Mouse (Mus musculus) kidney, postnatal 0 days (tissue): ENCODE results near the gene Chrd. TPM values are rescaled to one million over a fixed set of nuclear protein-coding genes. Genes with fewer than 3 reads are reported as not detected.

ENCODE experiments used
- ATAC-seq: fragments of 200-750 bp; cut with Nextera tagmentation; replicated peaks from 2 replicates; pipeline ENCODE4 v1.8.0; 2017; ENCODE audit warnings: low read depth, moderate number of reproducible peaks, moderate TSS enrichment, moderate library complexity; ENCODE audit not compliant: low FRiP score
- DNase-seq: peaks from one replicate; pipeline ENCODE4 v3.0.0-alpha.2; 2016; ENCODE audit warnings: low spot score
- H3K27ac ChIP-seq: fragments of 300-500 bp; sonication (generic); 2 replicates; pipeline ENCODE4 v1.5.1; 2014; ENCODE audit warnings: mild to moderate bottlenecking
- H3K27me3 ChIP-seq: fragments of 300-500 bp; sonication (generic); 2 replicates; pipeline ENCODE4 v1.6.1; 2014; ENCODE audit warnings: low read length, mixed read lengths; ENCODE audit not compliant: insufficient read depth
- H3K36me3 ChIP-seq: fragments of 300-500 bp; sonication (generic); 2 replicates; pipeline ENCODE4 v1.6.1; 2014; ENCODE audit warnings: low read length, mixed read lengths; ENCODE audit not compliant: insufficient read depth
- H3K4me1 ChIP-seq: fragments of 300-500 bp; sonication (generic); replicated peaks from 2 replicates; pipeline ENCODE4 v1.6.1; 2014; ENCODE audit warnings: antibody characterized with exemption, low read length, mixed read lengths; ENCODE audit not compliant: insufficient read depth
- H3K4me2 ChIP-seq: fragments of 300-500 bp; sonication (generic); 2 replicates; pipeline ENCODE4 v1.6.1; 2014; ENCODE audit warnings: mild to moderate bottlenecking, low read length, moderate library complexity, mixed read lengths
- H3K4me3 ChIP-seq: fragments of 300-500 bp; sonication (generic); replicated peaks from 2 replicates; pipeline ENCODE4 v1.5.1; 2014; ENCODE audit warnings: low read depth, low read length
- H3K9ac ChIP-seq: fragments of 300-500 bp; sonication (generic); 2 replicates; pipeline ENCODE4 v1.6.1; 2014; ENCODE audit warnings: low read depth, low read length
- H3K9me3 ChIP-seq: fragments of 300-500 bp; sonication (generic); replicated peaks from 2 replicates; pipeline ENCODE4 v1.6.1; 2016; ENCODE audit warnings: low read length, inconsistent platforms, mixed read lengths
- CTCF ChIP-seq: IDR thresholded peaks from 2 replicates; pipeline ENCODE4 v1.5.1; 2016; ENCODE audit warnings: antibody characterized with exemption, low read depth, mild to moderate bottlenecking, moderate library complexity
- WGBS: fragments of 180-500 bp; shearing (Covaris S2); extraction: QIAGEN DNeasy Blood & Tissue Kit; methylation state at CpG from one replicate; pipeline ENCODE4 v1.1.7; 2014; 5-methylcytosine and 5-hydroxymethylcytosine counted together
- polyA plus RNA-seq: library from polyadenylated mRNA; unstranded; fragments of >200 nt; fragmentation: Nextera tagmentation; extraction: Ambion mirVana; gene quantifications from 2 replicates; pipeline ENCODE4 v1.2.1, GENCODE M21; 2015

The Chrd gene
- polyA plus RNA-seq, 1 experiment from 2014 or later = 2.9 TPM

DNA sequence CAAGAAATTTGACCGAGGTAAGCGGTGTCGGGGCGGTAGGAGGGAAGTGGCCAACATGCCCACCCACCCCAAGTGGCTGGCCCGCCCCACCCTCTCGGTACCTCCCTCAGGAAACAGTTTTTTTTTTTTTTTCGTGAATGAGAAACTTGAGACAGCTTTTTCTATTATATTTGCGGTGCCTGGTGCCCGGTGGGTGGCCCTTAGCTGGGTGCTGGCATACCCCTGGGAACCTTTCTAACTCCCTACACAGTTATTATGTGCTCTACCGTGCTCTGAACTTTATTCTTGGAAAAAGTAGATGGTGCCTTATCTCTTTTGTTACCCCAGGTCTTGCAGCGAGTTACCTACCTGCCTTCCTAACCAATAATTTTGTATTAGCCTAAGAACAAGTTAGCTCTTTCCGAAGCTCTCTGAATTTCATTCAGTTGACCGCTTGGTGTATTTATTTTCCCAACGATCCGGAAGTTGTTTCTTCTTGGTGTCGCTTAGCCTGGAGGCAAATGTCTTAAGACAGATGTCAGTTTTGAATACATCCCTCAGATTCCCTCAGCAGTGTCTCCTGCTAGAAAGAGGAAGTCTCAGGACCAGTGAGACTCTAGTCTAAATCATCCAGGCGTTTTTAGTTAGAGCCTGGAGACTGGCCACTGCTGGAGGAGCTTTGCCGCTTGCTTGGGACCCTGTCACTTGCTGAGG is 14.8 kb upstream of the Chrd start:
- peak overlapping the region; percentile 97 for H3K27ac ChIP-seq
- peak overlapping the region; percentile 55 for H3K4me3 ChIP-seq
- H3K9ac ChIP-seq = peak overlapping the region; percentile 71
- WGBS = 2% methylated on average over 18 of the region's 18 CpGs
- DNase-seq = no peak
- peak overlapping the region; percentile 92 for H3K4me2 ChIP-seq
- ATAC-seq = peak; percentile 10
- H3K27me3 ChIP-seq = no peaks in the 10 kb centered on the region
- H3K36me3 ChIP-seq = peaks cover 16% of the 10 kb centered on the region
- TF ChIP-seq CTCF = no peak
- H3K9me3 ChIP-seq = no peaks in the 10 kb centered on the region
- H3K4me1 ChIP-seq = peaks cover 15% of the 10 kb centered on the region

DNA sequence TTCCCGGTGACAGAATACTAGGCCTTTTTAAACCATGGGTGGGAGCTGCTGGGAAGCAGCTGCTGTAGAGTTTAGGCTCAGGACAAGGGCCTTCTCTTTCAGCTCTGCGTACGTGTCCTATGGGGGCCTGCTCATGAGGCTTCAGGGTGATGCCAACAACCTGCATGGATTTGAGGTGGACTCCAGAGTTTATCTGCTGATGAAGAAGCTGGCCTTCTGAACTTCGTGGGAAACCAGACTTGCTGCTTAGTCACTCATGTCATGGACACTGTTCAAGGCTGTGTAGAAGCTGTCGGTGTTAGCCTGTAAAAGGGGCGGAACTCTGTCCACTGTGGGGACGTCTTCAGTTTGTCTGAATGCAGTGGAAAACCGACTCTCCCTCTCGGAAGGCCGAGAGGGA is 11.1 kb upstream of the Chrd start:
- no peak for TF ChIP-seq CTCF
- peaks cover 6% of the 10 kb centered on the region; the same call in 1 of the 2 replicates for H3K4me1 ChIP-seq
- WGBS = 83% methylated on average over 10 of the region's 10 CpGs

DNA sequence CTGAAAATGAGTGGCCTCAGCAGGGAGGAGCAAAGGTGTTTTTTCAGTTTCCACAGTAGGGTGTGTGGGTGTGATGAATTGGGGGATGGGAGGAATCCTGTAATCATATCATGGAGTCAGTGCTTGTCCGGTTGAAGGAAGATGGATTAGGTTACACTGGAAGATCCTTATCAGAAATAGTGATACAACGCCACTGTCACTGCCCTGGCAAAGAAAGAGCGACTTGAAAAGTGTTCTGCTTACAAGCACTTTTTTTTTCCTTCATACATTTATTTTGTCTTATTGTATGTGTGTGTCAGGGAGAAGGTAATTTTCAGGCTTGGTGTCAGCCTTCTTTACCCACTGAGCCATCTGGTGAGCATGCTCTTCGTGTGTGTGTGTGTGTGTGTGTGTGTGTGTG is 10.2 kb upstream of the Chrd start:
- H3K9ac ChIP-seq = no peak overlapping the region
- no peaks in the 10 kb centered on the region for H3K27me3 ChIP-seq
- TF ChIP-seq CTCF = no peak
- H3K9me3 ChIP-seq = no peaks in the 10 kb centered on the region
- H3K4me1 ChIP-seq = 0 out of 2 replicates have a peak, but pooled peaks cover 6% of the 10 kb centered on the region
- 55% methylated on average over 4 of the region's 4 CpGs for WGBS
- peaks cover 16% of the 10 kb centered on the region for H3K36me3 ChIP-seq
- H3K4me3 ChIP-seq = no peak overlapping the region
- ATAC-seq (no peak), DNase-seq (no peak)
- H3K27ac ChIP-seq = no peak overlapping the region
- no peak overlapping the region for H3K4me2 ChIP-seq

More for the DNA sequence above, 11.1 kb upstream of the Chrd start:
- ATAC-seq (no peak), DNase-seq (no peak)
- no peak overlapping the region for H3K4me2 ChIP-seq
- no peak overlapping the region for H3K9ac ChIP-seq
- H3K27ac ChIP-seq = no peak overlapping the region
- no peaks in the 10 kb centered on the region for H3K27me3 ChIP-seq
- H3K36me3 ChIP-seq = peaks cover 16% of the 10 kb centered on the region
- H3K4me3 ChIP-seq = no peak overlapping the region
- no peaks in the 10 kb centered on the region for H3K9me3 ChIP-seq

DNA sequence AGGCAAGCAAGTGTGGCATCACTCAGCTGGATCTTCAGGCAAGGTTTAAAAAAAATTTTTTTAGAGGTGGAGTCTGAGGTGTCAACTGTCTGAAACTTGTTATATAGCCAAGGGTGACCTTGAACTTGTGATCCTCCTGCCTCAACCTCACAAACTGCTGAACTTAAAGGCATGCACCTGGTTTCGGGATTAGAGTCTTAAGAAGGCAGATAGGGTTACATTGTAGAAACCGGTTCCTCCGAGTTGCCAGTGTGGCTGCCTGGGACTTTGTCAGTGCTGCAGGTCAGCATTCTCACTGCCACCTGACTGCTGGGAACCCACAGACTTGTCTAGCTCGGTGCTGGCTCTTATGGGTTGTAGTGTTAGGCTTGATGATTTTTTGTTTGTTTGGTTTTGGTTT is 9.7 kb upstream of the Chrd start:
- no peak for DNase-seq
- 0 out of 2 replicates have a peak, but pooled peaks cover 6% of the 10 kb centered on the region for H3K4me1 ChIP-seq
- no peaks in the 10 kb centered on the region for H3K9me3 ChIP-seq
- no peak for TF ChIP-seq CTCF
- H3K4me2 ChIP-seq = no peak overlapping the region
- H3K9ac ChIP-seq = no peak overlapping the region
- H3K27ac ChIP-seq = no peak overlapping the region
- WGBS = 40% methylated on average over 4 of the region's 4 CpGs
- H3K4me3 ChIP-seq = no peak overlapping the region
- H3K27me3 ChIP-seq = no peaks in the 10 kb centered on the region
- ATAC-seq = no peak
- peaks cover 16% of the 10 kb centered on the region for H3K36me3 ChIP-seq

DNA sequence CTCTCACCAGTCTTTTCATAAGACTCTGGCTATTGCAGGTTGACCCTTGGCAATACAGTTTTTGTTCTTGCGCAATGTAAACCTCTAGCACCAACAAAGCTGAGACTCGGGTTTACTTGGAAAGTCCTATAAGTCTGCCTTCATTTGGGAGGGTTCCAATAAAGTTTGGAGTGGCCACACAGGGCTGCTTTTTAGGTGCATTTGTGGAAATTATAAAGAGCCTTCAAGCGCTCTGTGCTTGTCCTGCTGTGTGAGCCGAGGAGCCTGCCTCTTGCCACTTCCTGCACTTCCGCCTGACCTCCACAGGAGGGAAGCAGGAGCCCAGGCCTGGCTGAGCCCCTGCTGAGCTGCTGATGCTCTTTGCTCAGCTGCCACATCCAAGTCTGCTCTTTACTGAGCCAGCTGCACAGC is 8.6 kb upstream of the Chrd start:
- Histone ChIP-seq H3K9ac (no peak overlapping the region), H3K4me2 (no peak overlapping the region), H3K4me1 (no peaks in the 10 kb centered on the region), H3K9me3 (no peaks in the 10 kb centered on the region), H3K4me3 (no peak overlapping the region), H3K27ac (no peak overlapping the region), H3K27me3 (no peaks in the 10 kb centered on the region), H3K36me3 (peaks cover 16% of the 10 kb centered on the region)
- peak; percentile 90 for TF ChIP-seq CTCF
- peak; percentile 87 for DNase-seq
- 34% methylated on average over 5 of the region's 5 CpGs for WGBS
- ATAC-seq = peak; percentile 76

DNA sequence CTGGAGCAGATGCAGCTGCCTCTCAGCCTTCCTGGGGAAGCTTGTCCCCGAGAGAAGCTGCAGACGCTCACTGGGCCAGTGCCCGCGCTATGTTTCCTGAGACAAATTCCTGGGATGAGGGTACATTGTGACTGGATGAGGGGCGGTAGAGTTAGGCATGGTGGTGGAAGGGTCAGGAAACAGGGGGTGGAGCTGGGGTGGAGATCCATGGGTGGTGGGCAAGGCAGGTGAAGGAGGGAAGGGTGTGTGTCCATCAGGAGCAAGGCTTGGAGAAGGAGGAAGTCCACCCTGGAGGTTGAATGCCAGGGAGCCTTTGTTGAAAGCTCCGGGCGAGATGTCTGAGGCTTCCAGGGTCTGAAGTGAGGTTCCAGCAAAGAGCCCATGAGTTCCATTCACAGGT is 7.6 kb upstream of the Chrd start:
- no peak for DNase-seq
- peaks cover 10% of the 10 kb centered on the region for H3K36me3 ChIP-seq
- WGBS = 83% methylated on average over 7 of the region's 7 CpGs
- H3K9me3 ChIP-seq = no peaks in the 10 kb centered on the region
- no peak for TF ChIP-seq CTCF
- no peak overlapping the region for H3K4me2 ChIP-seq
- H3K4me1 ChIP-seq = no peaks in the 10 kb centered on the region
- no peaks in the 10 kb centered on the region for H3K27me3 ChIP-seq
- ATAC-seq = no peak
- no peak overlapping the region for H3K27ac ChIP-seq
- no peak overlapping the region for H3K9ac ChIP-seq
- H3K4me3 ChIP-seq = no peak overlapping the region
